Mouse (Mus musculus) embryonic fibroblast, embryonic 13.5 days (primary cell): ENCODE results near the gene Gm6902.
"Not testable (repeated sequence)": the region's sequence is repeated elsewhere in the genome, so short reads cannot be mapped to it uniquely, and the experiment has no call there.

ENCODE experiments used
- CTCF ChIP-seq: IDR thresholded peaks from 2 replicates; pipeline ENCODE4 v1.5.1; 2011; ENCODE audit warnings: mild to moderate bottlenecking, control low read depth, low read length, moderate library complexity, borderline replicate concordance; ENCODE audit not compliant: insufficient read depth
- POLR2A ChIP-seq: IDR thresholded peaks from 2 replicates; pipeline ENCODE4 v1.6.1; 2011; ENCODE audit warnings: low read depth, mild to moderate bottlenecking, control low read depth, low read length, moderate library complexity

- TF ChIP-seq CTCF, POLR2A: not testable (repeated sequence)
These were observed 27.1 kb downstream of the Gm6902 start, which contains the start of gene Vmn1r166 for GRCm38 (mm10) chr7:23251582-23251981.
